Mouse (Mus musculus) ovary, adult 18-20 months (tissue): ENCODE data around the gene Sdhaf1.

Experiments
- DNase-seq: peaks from one replicate; pipeline ENCODE4 v3.0.0; 2022; ENCODE audit warnings: low spot score, mixed read lengths

Sdhaf1 gene

DNA sequence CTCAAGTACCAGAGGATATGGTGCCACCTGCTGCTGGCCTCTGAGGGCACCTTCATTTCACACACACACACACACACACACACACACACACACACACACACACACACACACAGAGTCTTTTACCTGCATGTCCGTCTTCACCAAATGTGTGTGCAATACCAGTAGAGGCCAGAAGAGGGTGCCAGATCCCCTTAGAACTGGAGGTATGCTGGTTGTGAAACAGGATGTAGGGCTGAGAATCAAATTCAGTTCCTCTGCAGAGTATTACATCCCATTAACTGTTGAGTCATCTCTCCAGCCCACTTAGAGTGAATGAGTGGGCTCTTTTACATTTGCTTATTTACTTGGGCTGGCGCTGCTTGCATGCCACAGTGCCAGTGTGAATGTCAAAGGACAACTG, 1.7 kb upstream of the Sdhaf1 start:
- DNase-seq = no peak

DNA sequence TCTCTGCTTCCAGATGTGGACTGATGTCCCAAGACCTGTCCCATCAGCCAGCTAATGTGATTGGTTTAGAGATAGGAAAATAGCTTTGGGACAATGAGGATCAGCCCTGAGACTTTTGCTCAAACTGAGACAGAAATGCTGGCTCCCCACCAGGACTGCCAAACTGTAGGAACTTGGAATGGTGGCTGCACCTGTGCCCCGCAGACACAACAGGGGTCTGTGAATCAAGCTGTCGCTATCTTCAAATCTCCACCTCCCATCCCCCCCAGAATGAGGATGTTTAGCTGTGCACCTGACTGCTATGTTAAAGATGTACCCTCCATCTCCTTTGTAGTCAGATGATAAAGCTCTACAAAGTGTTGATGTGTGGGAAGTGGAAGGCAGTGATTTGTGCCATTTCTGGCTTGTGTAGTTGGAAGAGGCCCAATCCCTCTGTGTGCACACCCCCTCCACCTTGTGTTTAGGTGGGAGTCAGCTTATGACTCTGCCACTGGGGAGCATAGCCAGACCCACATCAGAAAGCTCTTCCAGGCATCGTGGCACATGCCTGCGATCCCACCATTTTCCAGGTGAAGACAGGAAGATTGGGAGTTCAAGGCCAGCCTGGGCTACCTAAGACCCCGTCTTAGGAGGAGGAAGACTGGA, 727 bp upstream of the Sdhaf1 start:
- DNase-seq = no peak

DNA sequence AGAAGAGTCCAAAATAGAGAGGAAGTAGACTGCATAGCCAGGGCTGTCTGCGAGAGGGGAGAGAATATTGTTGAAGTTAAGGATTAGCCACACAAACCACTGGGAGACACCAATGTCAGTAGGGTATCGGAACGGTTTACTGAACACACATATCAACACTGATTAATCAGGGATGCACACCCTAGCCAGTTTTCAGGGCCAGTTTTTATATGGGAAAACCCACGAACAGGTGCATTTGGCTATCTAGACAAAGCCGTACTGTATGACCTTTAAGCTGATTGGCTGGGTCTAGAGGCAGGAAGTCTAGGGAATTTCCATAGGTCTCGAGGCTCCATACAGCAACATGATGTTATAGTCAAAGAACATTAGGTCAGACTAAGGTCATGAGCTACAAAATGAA, 830 bp downstream of the Sdhaf1 start:
- no peak for DNase-seq

DNA sequence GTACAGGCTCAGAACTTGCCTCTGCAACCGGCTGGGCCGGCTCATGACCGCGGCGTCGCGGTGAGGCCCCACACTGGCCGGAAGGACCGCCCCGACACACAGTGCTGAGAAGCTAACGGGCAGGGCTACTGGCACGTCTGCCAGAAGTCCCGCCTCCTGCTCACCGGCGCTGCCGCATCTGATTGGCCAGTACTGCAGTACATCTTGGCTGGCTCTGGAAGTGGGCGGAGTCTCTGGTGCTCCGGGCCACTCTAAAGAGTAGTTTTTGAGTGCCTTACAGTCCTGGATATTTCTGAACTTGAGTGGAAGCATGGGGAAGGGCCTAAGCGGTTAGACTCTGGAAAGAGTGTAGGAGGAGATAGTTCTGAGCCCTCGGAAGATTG, 1.4 kb downstream of the Sdhaf1 start:
- DNase-seq = peak; percentile 98

DNA sequence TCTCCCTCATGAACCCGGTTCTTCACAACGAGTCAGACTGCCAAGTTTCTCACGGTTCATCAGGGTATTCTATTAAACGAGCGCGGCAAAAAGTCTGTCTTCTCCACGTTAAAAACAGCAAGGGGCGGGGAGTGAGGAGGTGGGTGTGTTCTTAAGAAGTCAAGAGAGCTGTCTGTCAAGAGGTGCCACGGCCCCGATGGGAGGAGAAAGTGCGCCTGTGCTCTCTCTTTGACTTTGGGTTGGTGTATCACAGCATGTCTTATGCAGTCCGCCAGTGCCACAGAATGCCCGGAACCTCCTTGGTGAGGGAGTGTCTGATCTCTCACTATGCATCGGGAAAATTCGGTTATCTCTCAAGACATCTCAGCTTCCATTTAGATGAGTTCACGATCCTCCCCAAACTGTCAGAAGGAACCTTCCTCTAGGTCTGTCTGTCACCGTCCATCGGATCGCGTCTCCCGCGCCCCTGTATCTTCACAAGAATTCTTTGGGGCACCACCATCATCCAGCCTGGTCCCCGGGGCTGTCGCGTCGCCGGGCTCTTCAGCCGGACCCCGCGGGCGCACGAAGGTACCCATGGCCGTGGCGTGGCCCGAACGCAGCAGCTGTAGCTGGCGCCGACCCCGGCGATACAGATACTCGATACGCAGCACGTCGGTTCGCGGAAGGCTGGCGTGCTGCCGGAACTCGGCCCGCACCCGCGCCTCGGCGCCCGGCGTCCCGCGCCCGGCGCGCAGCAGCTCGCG, 2.0 kb downstream of the Sdhaf1 start, which contains the start of gene E130208F15Rik:
E130208F15Rik (plus strand) TSS at position 202 of the 746 bp plus-strand sequence.
- peak; percentile 66 for DNase-seq

DNA sequence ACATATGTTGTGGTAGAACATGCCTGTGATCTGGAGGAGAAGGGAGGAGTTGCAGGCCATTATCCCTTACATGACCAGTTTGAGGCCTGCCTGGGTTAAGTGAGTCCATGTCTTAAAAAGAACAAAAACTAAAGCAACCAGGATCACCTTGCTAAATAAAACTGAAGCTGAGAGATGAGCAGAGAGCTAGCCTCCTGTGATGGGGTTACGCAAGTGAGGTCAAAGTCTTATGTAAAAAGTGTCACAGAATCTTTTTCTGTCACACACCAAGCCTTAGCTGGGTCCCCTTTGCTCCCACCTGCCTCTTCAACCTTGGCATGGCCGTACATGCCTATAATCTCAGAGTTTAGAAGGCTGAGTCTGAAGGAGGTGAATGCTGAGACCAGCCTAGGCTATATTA, 2.7 kb downstream of the Sdhaf1 start:
- no peak for DNase-seq

DNA sequence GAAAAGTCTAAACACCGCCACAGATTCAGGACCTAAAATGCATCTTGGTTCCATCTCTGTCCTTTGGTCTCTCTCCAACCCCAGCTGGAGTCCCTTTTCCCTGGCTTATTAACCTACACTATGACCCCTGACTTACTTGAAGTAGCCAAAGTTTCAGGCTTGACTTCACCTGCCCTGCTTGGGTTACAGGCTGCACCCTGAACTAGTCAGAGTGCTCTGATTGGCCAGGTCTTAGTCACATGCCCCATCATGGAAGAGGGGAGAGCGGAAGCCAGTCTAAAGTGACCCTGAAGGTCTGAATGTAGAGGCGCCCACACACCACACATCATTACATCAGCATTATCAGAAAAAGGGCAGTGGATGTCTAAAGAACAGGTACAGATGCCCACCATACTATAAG, 5.6 kb downstream of the Sdhaf1 start:
- no peak for DNase-seq

DNA sequence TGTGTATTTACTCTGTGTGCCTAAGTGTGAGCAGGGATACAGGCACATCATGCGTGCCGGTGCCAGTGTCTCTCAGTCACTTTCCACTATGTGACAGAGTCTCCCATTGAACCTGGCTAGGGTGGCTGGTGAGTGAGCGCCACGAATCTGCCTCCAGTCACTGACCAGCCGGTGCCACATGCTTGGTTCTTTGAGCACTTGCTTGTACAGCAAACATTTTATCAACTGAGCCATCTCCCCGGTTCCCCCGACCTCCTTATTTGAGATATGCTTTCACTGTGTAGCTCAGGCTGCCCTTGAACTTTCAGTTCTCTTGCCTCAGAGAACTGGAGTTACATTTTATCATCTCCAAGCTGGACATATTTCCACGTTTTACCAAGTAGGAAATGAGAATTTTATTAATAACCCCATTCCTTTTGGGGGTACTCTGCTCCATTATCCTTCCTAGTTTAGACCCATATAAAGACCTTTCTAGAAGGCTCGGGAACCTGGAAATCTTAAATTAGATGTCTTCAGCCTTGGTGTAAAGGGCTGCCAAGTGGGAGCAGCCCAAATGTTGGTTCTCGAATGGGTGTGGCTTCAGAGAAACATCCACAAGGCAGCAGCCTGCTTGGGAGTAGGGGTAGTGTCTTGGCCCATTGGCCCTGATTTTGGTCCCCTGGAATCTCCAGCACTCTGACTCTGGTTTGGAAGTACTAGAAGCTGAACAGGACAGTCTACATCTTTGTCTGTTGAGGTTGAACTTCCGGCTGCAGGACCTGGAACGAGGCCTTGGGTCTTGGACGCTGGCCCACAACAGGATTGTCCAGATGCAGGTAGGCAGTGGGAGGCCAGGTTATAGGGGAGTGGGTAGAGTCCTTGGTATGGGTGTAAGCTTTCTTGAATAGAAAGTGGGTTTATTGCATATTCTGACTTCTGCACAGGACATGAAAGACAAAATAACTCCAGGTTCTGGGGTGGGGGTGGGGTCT, 7.9 kb downstream of the Sdhaf1 start:
- DNase-seq = no peak

DNA sequence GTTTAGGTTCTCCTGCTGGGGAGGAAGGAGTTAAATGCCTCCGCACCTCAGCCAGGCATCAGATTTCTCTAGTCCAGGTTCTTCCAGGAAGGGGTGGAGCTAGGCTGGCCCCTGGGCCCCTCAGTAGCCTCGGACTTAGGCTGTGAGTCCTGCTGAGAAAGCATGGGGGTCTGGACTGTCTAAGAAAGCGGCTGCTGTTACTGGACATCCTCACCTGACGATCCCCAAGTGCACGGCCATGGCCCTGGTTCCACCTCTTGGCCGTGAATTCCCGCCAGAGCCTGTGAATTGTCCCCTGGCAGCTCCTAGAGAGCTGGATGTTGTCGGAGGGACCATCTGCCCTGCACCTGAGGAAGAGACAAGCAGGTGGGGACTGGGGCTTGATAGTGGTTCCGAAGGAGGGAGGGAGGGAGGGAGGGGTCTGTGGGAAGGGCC, 9.0 kb downstream of the Sdhaf1 start, which contains the start of gene Syne4:
Syne4 (plus strand) TSS at position 87 of the 435 bp plus-strand sequence.
- DNase-seq = no peak

DNA sequence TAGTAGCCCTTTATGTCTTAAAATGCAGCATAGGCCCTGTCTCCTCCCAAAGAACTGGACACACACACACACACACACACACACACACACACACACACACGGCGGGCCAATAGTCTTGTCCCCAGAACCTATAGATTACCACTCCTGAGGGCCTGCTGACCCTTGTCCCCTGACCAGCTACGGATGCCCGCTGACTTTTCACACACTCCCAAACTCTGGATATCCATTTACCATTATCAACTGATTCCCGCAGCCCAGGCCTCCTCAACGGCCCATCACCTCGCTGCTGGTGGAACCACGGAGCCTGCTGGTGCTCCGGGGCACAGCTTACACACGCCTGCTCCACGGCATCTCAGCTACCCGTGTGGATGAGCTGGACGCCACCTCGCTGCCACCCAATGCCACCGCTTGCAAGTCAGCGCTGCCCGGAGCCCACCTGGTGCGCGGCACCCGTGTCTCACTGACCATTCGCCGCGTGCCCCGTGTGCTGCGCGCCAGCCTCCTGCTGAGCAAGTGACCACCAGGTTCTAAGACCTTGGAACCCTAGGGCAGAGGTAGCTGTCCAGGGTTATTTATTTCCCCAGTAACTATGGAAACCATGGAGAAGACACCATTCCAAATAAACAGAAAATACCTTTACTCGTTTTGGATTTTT, 9.9 kb downstream of the Sdhaf1 start:
- no peak for DNase-seq

DNA sequence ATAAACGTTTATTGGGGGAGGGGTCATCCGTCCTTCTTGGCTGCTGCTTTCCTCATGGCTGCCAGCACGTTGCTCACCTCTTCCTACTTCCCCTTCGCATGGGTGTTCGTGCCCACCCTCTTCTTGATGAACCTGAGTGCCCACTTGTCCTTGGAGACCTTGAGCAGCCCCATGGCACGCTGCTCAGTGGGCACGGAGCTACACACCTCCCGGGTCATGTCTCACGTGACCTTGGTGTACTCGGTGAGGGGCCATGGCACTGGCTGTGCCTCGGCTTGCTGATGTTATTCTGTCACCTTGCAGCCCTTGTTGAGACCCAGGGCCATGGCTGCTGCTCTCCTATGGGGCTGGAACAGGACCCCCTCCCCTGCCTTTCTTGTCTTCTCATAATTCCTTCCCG, 13.6 kb downstream of the Sdhaf1 start:
- DNase-seq = no peak

DNA sequence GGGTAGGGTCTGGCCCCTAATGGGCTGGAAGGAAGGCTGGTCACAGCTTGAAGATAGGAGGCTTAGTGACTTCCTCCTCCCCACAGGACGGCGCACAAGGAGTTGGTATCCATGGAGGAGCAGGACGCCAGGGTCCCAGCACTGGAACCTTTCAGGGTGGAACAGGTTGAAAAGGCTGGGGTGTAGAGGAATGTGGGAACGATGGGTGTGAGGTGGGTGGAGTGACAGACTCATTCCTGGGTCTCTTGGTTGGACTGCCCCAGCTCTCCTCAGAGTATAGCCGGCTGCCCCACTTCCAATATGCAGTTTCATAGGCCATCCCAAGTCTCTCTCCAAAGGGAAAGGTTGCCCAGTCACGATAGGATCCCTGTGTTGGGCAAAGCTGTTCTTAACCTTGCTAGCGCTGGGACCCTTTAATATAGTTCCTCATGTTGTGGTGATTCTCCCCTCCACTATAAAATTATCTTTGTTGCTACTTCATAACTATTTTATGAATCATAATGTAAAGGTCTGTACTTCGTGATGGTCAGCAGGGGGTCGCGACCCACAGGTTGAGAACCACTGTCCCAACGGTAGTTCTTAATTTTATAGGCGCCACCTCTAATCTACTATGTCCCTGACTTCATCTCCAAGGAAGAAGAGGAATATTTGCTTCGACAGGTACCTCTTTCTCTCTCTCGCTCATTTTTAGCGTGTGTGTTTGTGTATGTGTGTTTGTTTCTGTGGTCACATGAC, 14.1 kb downstream of the Sdhaf1 start:
- no peak for DNase-seq

DNA sequence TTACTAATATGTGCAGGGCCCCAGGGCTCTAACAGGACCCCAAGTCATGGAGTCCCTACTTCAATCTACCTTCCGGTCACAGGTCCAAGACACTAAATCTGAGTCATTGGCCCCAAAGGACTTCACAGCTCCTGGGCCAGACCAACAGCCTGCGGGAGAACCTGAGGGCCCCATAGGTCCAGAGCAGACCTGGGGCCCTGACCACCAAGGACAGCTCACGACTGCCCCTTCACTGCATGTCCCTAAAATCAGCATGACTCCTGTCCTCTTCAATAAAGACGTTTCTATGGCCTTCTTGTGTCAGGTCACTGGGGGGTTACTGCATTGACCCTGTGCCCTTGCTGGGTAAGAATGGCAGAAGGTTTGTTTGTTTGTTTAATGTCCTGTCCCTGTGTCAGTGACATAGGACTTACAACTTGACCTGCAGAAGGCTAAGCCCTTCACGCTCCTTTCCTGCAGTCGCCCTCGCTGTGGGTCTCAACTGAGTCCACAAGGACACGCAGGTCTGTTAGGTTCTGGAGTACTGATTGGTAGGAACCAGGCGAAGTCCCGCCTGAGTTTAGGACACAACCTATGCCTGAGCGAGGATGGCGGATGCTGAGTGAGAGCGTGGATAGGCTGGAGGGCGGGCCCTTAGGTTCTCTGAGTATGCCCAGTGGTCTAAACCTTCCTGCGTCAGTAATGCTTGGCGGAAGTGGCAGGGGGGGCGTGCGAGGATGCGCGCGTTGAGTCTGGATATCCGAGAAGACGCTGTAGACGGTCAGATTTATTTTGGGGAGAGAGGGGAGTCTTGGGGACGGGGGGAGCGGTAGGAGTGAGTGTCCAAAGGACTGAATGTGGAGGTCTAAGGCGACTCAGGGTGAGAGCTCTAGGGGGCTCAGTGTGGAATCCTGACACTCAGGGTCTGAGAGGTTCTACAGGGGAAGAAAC, 15.4 kb downstream of the Sdhaf1 start, which contains the start of gene Alkbh6:
Alkbh6 (plus strand) TSS at position 642 of the 930 bp plus-strand sequence.
- DNase-seq = peak; percentile 94

DNA sequence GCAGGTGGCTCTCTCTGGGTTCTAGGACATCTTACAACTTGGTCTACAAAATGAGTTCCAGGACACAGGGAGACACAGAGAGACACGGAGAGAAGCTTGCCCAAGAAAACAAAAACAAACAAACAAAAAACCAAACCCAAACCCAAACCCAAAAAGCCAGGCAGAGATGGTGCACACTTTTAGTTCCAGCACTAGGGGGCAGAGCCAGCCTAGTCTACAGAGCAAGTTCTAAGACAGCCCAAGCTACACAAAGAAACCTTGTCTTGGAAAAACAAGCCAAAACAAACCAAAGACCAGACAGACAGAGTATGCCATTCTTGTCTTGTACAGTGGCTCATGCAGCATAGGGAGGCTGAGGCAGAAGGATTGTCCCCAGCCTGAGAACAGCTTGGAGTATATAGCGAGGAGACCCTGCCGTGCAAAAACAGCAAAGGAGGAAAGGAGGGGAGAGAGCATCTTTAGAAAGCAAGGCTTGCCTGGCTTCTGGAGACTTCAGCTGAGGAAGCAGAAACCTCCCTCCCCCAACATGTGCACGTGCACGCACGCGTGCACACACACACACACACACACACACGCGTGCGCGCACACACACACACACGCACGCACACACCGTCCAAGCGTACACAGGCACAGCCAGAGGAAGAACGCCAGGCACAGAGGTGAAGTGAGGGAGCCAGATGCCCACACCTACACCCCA, 17.5 kb downstream of the Sdhaf1 start:
- DNase-seq = no peak

DNA sequence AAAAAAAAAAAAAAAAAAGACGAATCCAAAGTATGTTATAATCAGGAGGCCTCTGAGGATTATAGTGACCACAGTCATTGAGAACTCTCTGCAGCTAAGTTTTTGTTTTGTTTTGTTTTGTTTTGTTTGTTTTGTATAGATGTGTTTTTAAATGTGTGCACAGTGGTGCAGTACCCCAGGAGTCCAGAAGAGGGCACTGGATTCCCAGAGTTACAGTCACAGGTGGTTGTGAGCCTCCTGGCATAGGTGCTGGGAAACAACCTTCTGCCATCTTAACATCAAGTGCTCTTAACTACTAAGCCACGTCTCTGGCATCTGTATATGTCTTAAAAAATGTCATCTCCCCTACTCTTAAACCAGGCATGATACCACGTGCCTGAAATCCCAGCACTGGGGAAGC, 22.8 kb downstream of the Sdhaf1 start:
- DNase-seq = no peak

DNA sequence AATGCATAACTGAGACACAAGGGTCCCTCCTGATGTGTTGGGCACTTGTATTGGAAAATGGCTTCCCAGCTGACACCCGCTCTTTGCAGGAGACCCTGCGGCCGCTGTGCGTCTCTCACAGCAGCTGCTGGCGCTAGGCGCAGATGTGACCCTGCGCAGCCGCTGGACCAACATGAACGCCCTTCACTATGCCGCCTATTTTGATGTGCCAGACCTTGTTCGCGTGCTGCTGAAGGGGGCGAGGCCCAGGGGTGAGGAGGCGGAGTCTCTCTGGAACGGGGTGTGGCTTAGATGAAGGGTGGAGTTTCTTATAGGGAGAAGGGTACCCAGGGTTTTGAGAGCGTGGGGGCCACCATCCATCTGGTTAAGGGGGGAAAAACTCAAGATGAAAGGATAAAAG, 26.4 kb downstream of the Sdhaf1 start:
- DNase-seq = no peak

DNA sequence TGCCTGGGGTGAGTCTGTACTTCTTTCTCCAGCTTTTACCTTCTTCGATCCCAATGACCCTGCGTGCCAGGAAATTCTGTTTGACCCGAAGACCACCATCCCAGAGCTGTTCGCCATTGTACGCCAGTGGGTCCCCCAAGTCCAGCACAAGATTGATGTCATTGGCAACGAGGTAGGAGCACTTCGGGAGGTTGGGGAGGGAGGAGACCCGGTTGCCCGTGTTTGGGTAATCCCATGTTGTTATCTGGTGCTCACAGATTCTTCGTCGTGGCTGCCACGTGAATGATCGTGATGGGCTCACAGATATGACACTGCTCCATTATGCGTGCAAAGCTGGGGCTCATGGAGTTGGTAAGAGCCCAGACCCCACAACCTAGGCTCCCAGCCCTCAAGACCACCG, 26.9 kb downstream of the Sdhaf1 start:
- no peak for DNase-seq

DNA sequence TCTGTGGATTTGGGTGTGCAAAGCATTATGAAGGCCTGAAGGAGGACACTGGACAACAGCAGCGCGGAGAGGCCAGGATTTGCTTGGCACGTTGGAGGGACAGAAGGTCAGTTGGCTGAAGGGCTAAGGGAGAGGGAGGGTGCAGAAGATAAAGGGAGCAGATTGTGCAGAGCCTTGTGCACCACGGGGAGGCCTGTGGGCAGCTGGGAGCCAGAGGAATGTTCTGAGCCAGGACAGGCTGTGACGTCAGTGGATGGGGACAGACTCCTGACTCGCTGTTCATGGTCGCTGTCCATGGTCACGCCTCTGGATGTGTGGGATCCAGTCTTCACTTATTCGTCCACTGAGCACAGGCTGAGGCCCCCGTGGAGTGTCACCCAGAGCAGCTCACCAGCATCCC, 28.6 kb downstream of the Sdhaf1 start:
- peak; percentile 67 for DNase-seq

DNA sequence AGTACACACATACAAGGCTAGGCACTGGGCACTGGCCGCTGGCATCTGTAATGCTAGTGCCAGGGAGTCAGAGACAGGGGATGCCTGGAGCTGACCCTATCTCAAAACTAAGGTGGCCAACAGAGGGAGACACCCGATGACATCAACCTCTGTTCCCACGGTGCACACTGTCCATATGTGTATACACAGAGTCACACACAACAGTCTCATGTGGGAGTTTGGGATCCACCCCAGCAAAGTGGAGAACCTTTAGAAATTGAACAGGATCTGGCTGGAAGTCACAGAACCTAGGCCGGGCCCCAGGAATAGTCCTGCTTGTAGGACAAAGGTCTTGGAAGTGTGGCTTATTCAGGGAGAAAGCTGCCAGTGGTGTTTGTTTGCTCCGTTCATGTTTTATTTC, 29.4 kb downstream of the Sdhaf1 start:
- no peak for DNase-seq
